Mouse (Mus musculus): ENCODE measurements around the gene Arfgef2.
A peak's percentile ranks its signal among the peaks of the same experiment; 100 is the strongest.

Gene Arfgef2

DNA sequence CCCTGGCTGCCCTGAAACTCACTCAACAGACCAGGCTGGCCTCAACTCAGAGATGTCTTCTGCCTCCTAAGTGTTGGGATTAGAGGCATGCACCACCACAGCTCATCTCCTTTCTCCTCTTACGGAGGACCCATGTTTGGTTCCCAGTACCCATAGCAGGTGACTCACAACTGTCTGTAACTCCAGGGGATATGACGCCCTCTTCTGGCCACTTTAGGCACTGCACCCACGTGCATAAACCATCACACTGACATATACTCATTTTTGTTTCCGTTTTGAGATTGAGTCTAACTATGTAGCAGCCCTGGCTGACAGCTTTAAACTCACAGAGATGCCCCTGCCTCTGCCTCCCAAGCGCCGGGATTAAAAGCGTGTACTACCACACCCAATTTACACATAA is 46.9 kb downstream of the Arfgef2 start:
- TF ChIP-seq CTCF (conservative IDR thresholded peaks at IDR 0.05; ENCODE audit: low read length), result peak; percentile 87
- no peak for TF ChIP-seq POU5F1 (IDR thresholded peaks at IDR 0.05; ENCODE audit: borderline replicate concordance, low read length)
- Histone ChIP-seq H3K36me3 (ENCODE audit: insufficient read depth, low read length) (peaks cover 86% of the 10 kb centered on the region), H3K4me1 (replicated peaks; ENCODE audit: low read depth, low read length) (no peaks in the 10 kb centered on the region), H3K27me3 (ENCODE audit: insufficient read depth, low read length) (no peaks in the 10 kb centered on the region), H3K4me3 (replicated peaks; ENCODE audit: low read length) (no peak overlapping the region), H3K9me3 (ENCODE audit: low read length) (peaks cover 4% of the 10 kb centered on the region; the same call in 1 of the 2 replicates)

DNA sequence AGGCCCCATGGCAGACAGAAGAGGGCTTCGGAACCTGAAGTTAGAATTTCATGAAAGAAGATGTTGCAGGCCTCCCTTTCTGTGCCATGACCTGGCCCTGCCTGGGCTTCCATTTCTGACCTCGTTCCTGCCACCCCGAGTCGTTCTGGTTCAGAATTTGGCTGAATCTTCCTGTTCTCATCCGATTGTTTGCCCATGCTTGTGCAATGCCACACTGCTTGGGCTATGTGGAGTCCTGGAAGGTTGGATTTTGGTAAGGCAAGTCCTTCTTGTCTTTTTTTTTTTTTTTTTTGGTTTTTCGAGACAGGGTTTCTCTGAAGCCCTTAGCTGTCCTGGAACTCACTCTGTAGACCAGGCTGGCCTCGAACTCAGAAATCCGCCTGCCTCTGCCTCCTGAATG is 50.4 kb downstream of the Arfgef2 start:
- Histone ChIP-seq H3K4me3 (replicated peaks; ENCODE audit: low read length) (no peak overlapping the region), H3K27me3 (ENCODE audit: insufficient read depth, low read length) (no peaks in the 10 kb centered on the region), H3K9me3 (ENCODE audit: low read length) (peaks cover 4% of the 10 kb centered on the region; the same call in 1 of the 2 replicates), H3K4me1 (replicated peaks; ENCODE audit: low read depth, low read length) (no peaks in the 10 kb centered on the region), H3K36me3 (ENCODE audit: insufficient read depth, low read length) (peaks cover 94% of the 10 kb centered on the region)
- TF ChIP-seq NANOG (IDR thresholded peaks at IDR 0.05; ENCODE audit: borderline replicate concordance, low read length) (no peak), CTCF (conservative IDR thresholded peaks at IDR 0.05; ENCODE audit: low read length) (no peak), POU5F1 (IDR thresholded peaks at IDR 0.05; ENCODE audit: borderline replicate concordance, low read length) (no peak)

- Histone ChIP-seq H3K27me3 (ENCODE audit: insufficient read depth, low read length) (no peaks in the 10 kb centered on the region), H3K4me3 (replicated peaks; ENCODE audit: low read length) (no peak overlapping the region), H3K4me1 (replicated peaks; ENCODE audit: low read depth, low read length) (no peaks in the 10 kb centered on the region), H3K9me3 (ENCODE audit: low read length) (peaks cover 4% of the 10 kb centered on the region; the same call in 1 of the 2 replicates), H3K36me3 (ENCODE audit: insufficient read depth, low read length) (peaks cover 94% of the 10 kb centered on the region)
- no peak for TF ChIP-seq POU5F1 (IDR thresholded peaks at IDR 0.05; ENCODE audit: borderline replicate concordance, low read length)
- TF ChIP-seq NANOG (IDR thresholded peaks at IDR 0.05; ENCODE audit: borderline replicate concordance, low read length), result no peak
- TF ChIP-seq CTCF (conservative IDR thresholded peaks at IDR 0.05; ENCODE audit: low read length), result no peak
Observed at GRCm38 (mm10) chr2:166856366-166856765, 51.0 kb downstream of the Arfgef2 start.

- peaks cover 2% of the 10 kb centered on the region; the same call in 1 of the 2 replicates for H3K9me3 ChIP-seq (ENCODE audit: low read length)
- H3K4me1 ChIP-seq (replicated peaks; ENCODE audit: low read depth, low read length), result peaks cover 4% of the 10 kb centered on the region; the same call in 1 of the 2 replicates
- H3K36me3 ChIP-seq (ENCODE audit: insufficient read depth, low read length), result peaks cover 94% of the 10 kb centered on the region
- no peak for TF ChIP-seq NANOG (IDR thresholded peaks at IDR 0.05; ENCODE audit: borderline replicate concordance, low read length)
- no peak for TF ChIP-seq POU5F1 (IDR thresholded peaks at IDR 0.05; ENCODE audit: borderline replicate concordance, low read length)
- peak; percentile 52 for TF ChIP-seq CTCF (conservative IDR thresholded peaks at IDR 0.05; ENCODE audit: low read length)
- no peak overlapping the region for H3K4me3 ChIP-seq (replicated peaks; ENCODE audit: low read length)
- no peaks in the 10 kb centered on the region for H3K27me3 ChIP-seq (ENCODE audit: insufficient read depth, low read length)
Observed at GRCm38 (mm10) chr2:166857118-166857517, 51.7 kb downstream of the Arfgef2 start.

DNA sequence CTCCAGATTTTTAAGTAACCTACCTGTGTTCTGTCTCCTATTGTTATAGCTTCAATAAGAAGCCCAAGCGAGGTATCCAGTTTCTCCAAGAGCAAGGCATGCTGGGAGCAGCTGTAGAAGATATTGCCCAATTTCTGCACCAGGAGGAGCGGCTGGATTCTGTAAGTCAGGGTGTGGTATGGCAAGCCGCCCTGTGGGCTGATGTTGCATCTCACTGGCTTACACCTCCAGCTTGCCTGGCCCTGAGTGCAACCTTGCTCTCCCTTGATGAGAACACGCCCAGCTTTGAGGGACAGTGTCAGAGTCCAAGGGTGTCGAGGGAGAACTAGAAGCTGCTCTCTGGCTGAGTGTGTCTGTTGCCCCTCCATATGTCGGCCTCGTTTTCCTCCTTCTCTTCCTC is 53.8 kb downstream of the Arfgef2 start:
- Histone ChIP-seq H3K4me1 (replicated peaks; ENCODE audit: low read depth, low read length) (peaks cover 4% of the 10 kb centered on the region; the same call in 1 of the 2 replicates), H3K9me3 (ENCODE audit: low read length) (no peaks in the 10 kb centered on the region), H3K27me3 (ENCODE audit: insufficient read depth, low read length) (no peaks in the 10 kb centered on the region), H3K36me3 (ENCODE audit: insufficient read depth, low read length) (peaks cover 94% of the 10 kb centered on the region), H3K4me3 (replicated peaks; ENCODE audit: low read length) (no peak overlapping the region)
- no peak for TF ChIP-seq POU5F1 (IDR thresholded peaks at IDR 0.05; ENCODE audit: borderline replicate concordance, low read length)

- H3K27me3 ChIP-seq (ENCODE audit: insufficient read depth, low read length), result no peaks in the 10 kb centered on the region
- peaks cover 99% of the 10 kb centered on the region for H3K36me3 ChIP-seq (ENCODE audit: insufficient read depth, low read length)
- no peaks in the 10 kb centered on the region for H3K9me3 ChIP-seq (ENCODE audit: low read length)
- H3K4me3 ChIP-seq (replicated peaks; ENCODE audit: low read length), result no peak overlapping the region
- H3K4me1 ChIP-seq (replicated peaks; ENCODE audit: low read depth, low read length), result peaks cover 4% of the 10 kb centered on the region; the same call in 1 of the 2 replicates
- TF ChIP-seq CTCF (conservative IDR thresholded peaks at IDR 0.05; ENCODE audit: low read length), result no peak
- TF ChIP-seq POU5F1 (IDR thresholded peaks at IDR 0.05; ENCODE audit: borderline replicate concordance, low read length), result no peak
- TF ChIP-seq NANOG (IDR thresholded peaks at IDR 0.05; ENCODE audit: borderline replicate concordance, low read length), result no peak
Observed at GRCm38 (mm10) chr2:166862505-166862904, 57.1 kb downstream of the Arfgef2 start.

DNA sequence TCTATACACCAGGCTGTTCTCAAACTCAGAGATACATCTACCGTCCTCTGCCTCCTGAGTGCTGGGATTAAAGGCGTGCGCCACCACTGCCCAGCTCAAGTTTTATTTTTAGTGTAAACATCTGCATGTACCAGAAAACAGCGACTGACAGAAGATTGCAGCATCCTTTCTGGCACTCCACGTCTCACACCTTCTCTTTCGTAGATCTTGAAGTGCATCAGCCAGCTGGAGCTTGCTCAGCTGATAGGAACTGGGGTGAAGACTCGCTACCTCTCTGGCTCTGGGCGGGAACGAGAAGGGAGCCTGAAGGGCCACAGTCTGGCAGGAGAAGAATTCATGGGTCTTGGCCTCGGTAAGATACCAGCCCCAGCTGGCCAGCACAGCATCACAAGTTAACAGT is 60.1 kb downstream of the Arfgef2 start:
- Histone ChIP-seq H3K4me3 (replicated peaks; ENCODE audit: low read length) (no peak overlapping the region), H3K9me3 (ENCODE audit: low read length) (no peaks in the 10 kb centered on the region), H3K27me3 (ENCODE audit: insufficient read depth, low read length) (no peaks in the 10 kb centered on the region), H3K4me1 (replicated peaks; ENCODE audit: low read depth, low read length) (peaks cover 12% of the 10 kb centered on the region; the same call in 1 of the 2 replicates), H3K36me3 (ENCODE audit: insufficient read depth, low read length) (peaks cover 98% of the 10 kb centered on the region)
- no peak for TF ChIP-seq NANOG (IDR thresholded peaks at IDR 0.05; ENCODE audit: borderline replicate concordance, low read length)
- TF ChIP-seq POU5F1 (IDR thresholded peaks at IDR 0.05; ENCODE audit: borderline replicate concordance, low read length), result no peak
- TF ChIP-seq CTCF (conservative IDR thresholded peaks at IDR 0.05; ENCODE audit: low read length), result no peak

- no peaks in the 10 kb centered on the region for H3K27me3 ChIP-seq (ENCODE audit: insufficient read depth, low read length)
- H3K4me1 ChIP-seq (replicated peaks; ENCODE audit: low read depth, low read length), result peaks cover 7% of the 10 kb centered on the region; the same call in 1 of the 2 replicates
- TF ChIP-seq CTCF (conservative IDR thresholded peaks at IDR 0.05; ENCODE audit: low read length), result no peak
- no peak for TF ChIP-seq NANOG (IDR thresholded peaks at IDR 0.05; ENCODE audit: borderline replicate concordance, low read length)
- TF ChIP-seq POU5F1 (IDR thresholded peaks at IDR 0.05; ENCODE audit: borderline replicate concordance, low read length), result no peak
- H3K4me3 ChIP-seq (replicated peaks; ENCODE audit: low read length), result no peak overlapping the region
- no peaks in the 10 kb centered on the region for H3K9me3 ChIP-seq (ENCODE audit: low read length)
- H3K36me3 ChIP-seq (ENCODE audit: insufficient read depth, low read length), result peaks cover 91% of the 10 kb centered on the region
Observed at GRCm38 (mm10) chr2:166870271-166870865, 65.0 kb downstream of the Arfgef2 start.

GRCm38 (mm10) chr2:166870899-166871298 is 65.5 kb downstream of the Arfgef2 start:
- no peaks in the 10 kb centered on the region for H3K27me3 ChIP-seq (ENCODE audit: insufficient read depth, low read length)
- no peak for TF ChIP-seq CTCF (conservative IDR thresholded peaks at IDR 0.05; ENCODE audit: low read length)
- no peak for TF ChIP-seq POU5F1 (IDR thresholded peaks at IDR 0.05; ENCODE audit: borderline replicate concordance, low read length)
- no peak for TF ChIP-seq NANOG (IDR thresholded peaks at IDR 0.05; ENCODE audit: borderline replicate concordance, low read length)
- peaks cover 7% of the 10 kb centered on the region; the same call in 1 of the 2 replicates for H3K4me1 ChIP-seq (replicated peaks; ENCODE audit: low read depth, low read length)
- no peaks in the 10 kb centered on the region for H3K9me3 ChIP-seq (ENCODE audit: low read length)
- H3K36me3 ChIP-seq (ENCODE audit: insufficient read depth, low read length), result peaks cover 91% of the 10 kb centered on the region
- no peak overlapping the region for H3K4me3 ChIP-seq (replicated peaks; ENCODE audit: low read length)

Data from E14TG2a.4 (cell line).